Mouse (Mus musculus) urinary bladder, postnatal 25 days (tissue): ENCODE measurements around the gene Zfp385b.

Experiments
- DNase-seq: peaks from one replicate; pipeline ENCODE4 v3.0.0; 2022; ENCODE audit warnings: low spot score

The Zfp385b gene

DNA sequence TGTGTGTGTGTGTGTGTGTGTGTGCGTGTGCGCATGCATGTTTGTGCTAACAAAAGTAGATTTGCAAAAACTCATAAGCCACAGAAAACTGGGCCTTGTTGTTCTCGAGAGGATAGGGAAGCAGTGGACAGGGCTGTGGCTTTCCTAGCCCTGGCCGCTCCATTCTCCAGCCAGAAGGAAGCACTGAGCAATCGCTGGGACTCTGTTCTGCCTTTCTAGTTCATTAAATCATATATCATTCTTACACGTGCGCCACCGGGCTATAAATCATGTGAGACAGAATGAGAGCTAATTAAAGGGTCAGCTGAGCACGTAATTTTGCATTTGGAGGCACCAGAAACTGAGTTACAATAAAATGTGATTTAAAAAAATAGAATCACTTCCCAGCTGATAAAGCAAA is 29.1 kb downstream of the Zfp385b start:
- DNase-seq: no peak

DNA sequence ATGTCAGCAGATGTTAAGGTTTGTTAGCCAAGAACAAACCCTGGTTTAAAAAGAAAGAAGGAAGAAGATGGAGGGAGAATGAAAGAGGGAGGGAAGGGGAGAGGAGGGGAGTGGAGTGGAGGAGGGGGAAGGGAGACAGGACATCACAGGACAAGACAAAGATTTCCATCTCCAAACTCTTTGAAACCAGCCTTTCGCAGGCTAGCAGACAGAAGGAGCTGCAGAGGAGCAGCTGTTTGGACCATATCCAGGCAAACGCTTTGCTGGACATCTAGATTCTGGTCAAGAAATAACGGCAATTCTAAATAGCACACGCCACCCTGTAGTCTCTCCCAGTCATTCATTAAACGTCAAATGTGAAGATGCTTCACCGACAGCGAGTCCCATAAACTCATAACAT is 38.0 kb downstream of the Zfp385b start:
- DNase-seq: no peak

DNA sequence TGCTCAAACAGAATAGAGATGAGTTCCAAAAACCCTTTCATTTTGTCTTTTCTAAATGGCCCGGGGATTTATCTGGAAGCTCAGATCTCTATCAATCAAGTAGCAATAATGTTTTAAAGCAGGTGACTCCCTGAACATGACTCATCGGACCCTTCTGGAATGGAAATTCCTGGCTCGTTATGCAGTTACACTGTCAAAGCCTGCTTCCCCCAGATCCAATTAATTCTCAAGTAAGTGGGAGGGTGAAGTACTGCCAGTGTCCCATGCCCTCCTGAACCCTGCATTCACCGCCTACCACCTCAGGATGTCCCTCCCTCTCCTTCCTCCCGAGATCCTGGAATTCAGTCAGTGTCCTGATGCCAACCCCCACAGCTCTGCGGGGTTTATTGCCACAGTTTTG is 41.7 kb downstream of the Zfp385b start:
- DNase-seq: no peak

DNA sequence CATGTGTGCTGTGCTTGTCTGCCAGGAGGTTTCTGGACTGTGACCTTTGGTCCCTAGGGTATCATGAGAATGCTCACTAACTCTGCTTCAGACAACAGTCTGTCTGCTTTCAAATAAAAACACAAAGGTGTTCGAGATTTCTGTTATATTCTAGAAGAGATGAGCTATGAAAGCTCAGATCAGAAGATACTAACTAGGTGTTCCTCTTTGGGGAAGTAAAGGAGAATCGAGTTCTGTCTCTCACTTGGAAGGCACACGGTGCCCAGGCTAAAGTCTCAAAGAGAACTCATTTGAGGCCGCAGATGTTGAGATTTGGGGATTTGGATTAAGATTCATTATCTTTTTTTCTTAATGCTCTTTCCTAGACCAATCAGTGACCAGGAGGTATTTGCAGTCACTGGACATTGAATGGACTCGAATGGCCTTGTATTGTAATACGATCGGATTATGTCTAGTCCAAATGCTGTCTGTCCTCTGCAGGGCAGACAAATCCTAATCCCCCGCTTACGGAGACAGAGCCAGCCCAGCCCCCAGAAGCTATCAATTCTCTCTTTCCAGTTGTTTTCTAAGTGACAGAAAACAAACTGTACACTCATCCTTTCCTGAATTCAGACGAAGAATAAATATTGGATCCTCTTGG is 42.3 kb downstream of the Zfp385b start:
- no peak for DNase-seq

DNA sequence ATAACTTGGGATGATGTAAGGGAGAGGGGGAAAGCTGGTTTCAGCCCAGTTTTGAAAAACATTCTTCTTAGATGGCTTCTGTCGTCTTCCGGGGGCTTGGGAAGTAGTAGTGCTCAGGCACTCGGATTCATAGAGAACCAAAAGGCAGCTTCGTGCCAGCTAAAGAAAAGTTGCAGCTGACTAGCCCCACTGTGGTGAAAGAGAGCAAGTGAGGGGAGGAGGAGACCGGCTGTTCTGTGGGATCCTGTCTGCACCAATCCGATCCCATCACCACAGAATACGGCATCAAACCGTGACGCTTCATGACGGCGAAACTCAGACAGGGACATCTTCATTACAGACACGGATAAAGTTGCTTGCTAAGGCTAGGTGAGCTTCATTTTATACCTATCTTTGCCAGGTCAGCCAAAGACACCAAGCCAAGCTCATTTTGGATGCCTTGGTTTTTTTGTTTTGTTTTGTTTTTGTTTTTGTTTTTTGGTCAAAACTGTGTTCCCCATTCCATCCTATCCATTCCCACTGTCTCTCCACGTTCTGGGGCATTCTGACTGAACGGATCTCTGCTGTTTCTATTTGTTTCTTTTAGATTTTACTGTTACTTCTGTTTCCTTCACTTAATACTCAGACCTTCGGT is 44.1 kb downstream of the Zfp385b start:
- DNase-seq: no peak

DNA sequence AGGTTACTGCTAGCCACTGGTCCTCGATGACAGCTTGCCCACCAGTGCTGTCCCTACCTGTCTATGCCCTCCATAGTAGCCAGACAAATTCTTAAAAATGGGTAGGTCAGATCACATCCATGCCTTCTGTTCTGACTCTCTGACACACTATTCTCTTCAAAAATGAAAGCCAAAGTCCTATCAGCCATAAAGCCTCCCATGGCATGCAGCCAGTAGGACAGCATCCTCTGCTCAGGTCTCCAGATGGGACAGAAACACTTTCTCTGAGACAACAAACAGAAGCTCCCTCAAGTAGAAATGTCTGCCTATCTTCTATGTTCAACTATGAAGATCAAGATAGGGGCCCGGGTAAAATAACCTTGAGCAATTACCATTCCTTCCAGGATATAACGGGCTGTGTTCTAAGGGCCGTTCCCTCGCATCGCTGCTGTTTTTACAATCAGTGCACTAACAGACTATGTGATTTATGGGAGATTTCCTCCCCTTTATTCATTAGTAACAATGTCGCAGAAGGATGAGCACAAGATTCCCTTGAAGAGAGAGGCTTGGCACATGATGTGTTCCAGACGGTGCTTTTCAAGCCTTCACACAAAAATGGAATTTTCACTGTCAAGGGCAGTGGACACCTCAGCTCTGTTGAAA is 49.3 kb downstream of the Zfp385b start:
- no peak for DNase-seq

DNA sequence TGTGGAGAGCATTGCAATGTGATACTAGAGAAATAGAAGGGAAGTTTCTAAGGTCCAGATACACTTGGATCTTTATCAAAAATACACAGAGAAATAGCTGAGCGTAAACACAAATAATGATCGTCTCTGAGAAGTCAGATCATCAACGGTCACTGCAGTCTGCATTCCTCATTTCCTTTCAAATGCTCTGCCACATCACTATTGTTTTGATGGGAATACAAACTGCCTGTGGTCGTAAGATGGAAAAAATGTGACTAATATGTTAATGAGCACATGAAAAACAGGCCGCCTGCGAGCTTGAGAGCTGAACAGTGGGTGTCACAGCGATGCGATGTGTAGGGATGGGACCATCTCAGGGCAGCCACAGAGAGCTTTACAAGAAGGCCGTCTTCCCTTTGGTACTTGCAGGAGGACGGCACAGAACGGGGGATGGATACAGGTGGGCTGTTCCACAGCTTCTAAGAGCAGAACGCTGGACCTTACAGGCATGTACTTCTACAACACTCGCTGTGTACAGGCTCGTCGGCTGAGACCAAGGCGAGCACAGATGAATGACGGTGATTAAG is 51.0 kb downstream of the Zfp385b start:
- no peak for DNase-seq

DNA sequence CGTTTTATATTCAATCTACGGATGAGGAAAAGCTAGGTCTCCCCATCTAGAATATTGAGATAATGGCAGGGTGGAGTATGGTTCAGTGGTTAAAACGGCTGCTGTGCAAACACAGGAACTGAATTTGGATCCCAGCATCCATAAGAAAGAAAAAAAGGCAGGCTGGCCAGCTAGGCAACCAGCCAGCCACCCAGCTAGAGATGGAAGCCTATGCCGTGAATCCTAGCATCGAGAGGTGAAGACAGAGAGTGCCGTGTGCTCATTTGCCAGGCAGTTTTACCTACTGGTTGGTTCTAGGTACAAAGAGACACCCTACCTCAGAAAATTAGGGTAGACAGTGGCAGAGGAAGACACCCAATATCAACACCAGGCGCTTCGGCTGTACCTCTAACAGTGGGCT is 57.5 kb downstream of the Zfp385b start:
- DNase-seq: no peak

DNA sequence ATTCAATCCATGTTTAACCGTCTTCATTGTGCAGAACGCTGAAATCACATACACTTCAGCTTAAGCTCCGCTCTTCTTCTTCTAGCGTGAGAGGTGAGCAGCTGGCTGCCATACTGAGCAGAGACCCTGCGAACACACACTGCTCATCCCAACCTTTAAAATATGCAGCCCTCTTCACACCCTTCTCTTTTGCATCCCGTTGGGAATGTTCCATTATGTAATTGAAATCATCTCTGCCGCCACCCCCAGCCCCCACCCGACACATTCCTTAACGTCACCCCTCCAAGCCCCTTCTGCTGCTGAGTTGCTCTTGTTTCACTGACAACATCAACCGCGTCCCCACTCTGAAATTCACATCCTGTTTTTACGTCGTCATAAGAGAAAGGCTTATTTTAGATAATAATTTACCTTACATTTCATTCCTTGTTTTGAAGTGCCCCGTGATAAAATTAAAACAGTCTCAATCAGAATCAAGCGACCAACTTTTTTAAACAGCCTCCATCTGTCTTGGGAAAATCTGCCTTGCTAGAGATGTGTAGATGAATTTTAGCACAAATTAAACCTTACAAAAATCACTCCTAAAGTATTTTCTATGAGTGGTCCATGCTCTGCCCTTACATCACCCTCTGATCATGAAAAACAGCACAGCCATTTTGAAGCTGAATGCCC is 60.9 kb downstream of the Zfp385b start:
- DNase-seq: no peak

DNA sequence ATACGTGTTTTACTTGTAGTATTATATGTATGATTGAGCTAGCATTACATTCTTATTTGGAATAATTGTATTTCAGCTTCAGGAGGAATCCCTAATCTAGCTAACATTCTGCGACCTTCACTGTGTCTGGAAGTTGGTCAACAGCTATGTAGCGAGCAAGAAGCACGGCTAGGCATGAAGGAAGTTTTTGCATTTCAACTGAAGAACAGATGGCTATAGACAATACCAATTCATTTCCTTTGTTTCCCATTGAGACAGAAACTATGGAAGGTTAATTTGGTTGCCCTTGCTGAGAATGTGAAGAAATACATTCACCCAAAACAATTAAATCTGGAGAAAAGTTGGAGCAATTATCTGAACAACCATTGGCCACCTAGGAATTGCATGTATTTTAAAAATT is 66.9 kb downstream of the Zfp385b start:
- no peak for DNase-seq

DNA sequence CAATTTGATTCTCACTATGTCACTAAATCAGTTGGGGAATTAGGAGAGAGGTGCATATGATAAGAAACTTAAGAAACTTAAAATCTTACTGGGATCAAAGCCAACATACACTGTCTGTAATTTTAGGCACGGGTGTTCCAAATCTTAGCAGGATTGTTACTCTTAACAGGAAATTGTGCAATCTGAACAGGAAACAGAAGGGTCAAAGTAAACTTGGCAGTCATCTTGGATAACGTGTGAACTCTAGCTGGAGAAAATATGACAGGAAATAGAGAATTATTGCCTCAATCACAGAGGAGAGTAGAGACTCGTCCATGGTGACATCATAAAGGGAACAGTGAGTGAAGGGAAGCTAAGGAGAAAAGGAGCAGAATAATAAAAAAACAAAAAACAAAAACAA is 69.8 kb downstream of the Zfp385b start:
- no peak for DNase-seq

DNA sequence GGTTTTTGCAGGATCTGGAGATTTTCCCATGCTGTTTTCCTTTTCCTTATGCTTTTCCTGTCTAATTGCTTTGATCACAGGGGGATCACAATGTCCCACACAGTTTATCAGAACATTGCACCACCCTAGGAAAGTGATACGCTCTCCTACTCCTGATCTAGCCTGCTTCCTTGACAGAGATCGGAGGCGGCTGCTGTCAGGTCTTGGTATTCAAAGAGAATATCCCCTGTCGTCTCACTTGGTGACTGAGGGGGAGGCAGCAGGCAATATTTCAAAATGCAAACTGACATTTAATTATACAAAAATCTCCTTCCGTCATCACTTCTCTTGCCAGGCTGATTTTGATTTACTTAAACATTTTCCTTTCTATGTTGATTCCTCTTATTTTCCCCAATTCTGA is 73.0 kb downstream of the Zfp385b start:
- DNase-seq: no peak

DNA sequence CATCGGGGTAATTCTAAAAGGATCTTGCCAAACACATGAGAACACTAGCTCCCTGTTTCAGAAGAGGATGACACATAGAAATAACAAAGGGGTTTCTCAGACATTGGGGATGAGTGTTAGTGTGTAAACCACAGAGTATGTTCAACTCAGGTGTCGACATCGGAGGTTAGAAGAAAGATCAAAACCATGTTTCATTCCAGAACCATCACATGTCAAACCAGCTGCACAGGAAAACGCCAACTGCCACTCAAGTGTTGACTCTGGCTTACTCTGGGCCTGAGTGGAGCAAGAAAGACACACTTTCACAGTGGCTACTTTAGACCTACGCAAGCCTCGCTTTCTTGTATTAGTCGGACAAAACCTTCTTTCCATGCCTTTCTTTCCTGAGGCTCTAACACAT is 74.2 kb downstream of the Zfp385b start:
- DNase-seq: no peak

DNA sequence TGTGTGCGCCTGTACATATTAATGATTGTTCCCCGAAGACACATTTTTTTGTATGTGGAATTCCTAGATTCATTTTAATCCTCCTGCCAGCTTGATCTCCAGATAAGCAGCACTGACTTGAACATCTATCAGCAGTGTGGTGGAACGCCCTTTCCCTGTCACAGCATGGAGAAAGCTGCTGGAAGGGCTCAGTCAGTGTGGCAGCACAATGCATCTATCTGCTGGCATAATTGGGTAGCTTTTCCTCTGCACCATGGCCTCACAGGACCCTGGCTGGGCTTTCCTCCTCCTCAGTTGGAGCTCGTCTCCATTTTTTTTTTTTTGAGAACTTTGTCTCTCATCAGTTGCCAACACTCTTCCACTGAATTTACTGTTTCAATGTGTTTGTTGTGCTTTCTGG is 77.1 kb downstream of the Zfp385b start:
- no peak for DNase-seq

DNA sequence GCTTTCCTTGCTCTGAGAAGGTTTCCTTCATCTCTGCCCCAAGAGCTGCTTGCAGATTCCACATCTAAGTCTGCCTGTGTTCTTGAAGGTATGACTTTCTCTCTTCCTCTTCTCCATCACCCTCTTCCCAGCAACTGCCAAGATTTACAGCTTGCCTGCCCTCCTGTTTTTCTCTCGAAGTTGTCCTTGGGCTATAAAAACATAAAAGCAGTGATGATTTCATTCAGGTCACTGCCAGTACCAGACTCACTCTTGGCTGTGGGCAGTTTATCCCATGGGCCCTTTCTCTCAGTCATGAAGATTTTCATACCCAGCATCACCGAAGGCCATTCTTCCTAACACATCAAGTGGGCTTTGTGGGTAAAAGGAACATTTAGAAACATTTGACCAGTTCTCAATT is 89.2 kb downstream of the Zfp385b start:
- DNase-seq: no peak

DNA sequence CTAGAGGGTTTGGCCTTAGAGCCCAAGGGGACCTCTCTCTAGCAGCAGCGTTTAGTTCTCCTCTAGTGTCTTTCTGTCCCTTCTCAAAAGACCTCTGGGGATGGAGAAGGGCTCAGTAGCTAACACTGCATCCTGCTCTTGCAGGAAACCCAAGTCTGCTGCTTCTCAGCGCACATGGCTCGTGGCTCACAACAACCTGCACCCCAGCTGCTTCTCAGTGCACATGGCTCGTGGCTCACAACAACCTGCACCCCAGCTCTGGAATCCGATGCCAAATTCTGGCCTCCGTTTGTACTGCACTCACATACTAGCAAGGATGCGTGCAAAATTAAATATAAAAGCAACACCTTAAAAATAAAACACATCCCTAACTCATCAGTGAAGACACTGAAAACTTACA is 92.6 kb downstream of the Zfp385b start:
- DNase-seq: no peak

DNA sequence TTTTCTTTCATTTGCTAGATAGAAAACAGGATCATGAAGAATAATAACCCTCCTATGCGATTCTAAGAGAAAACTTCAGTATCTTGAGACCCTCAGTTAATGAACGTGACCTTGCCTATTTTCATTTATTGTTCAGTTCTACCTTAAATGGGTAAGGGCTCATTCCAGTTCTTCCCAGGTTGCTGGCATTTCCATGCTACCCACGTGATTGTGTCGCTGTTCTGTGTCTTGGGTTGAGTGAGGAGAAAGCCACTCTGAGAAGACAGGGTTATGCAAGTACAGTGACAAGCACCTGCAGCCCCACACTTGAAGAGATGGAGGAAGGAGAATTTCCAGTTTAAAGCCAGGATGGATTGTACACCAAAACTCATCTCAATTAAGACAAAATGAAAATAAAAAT is 98.6 kb downstream of the Zfp385b start:
- DNase-seq: no peak

DNA sequence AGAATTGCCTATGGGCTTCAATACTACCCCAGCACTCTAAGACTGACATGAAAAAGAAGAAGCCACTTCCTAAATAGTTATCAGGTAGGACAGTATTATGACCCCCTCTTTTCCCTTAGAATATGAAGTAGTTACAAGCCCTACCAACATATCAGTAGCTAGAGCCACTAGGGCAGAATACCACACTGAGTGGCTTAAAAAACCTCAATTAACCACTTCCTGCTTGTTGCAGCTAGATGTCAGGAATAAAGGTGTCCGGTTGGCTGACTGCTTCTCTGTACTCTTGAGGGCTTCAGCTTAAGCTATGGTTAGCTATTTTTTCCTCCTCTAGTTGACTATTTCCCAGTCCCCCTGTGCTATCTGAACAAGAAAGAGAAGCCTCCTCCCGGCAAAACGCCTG is 103.1 kb downstream of the Zfp385b start:
- no peak for DNase-seq

DNA sequence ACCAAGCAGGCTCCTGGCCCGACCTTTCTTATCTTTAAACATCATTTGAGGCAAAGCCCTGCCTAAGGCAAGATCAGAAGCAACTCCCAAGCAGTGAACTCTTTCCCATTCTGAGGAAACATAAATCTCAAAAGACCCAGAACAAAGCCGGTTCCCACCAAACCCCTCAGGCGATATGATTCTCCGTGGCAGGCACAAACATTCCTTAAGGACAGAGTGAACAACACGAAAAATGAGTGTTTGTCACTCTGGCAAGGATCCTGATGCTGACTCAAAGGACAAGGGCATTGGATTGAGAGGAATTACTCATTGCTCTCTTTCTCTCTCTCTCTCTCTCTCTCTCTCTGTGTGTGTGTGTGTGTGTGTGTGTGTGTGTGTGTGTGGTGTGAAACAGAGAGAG is 105.6 kb downstream of the Zfp385b start:
- no peak for DNase-seq

DNA sequence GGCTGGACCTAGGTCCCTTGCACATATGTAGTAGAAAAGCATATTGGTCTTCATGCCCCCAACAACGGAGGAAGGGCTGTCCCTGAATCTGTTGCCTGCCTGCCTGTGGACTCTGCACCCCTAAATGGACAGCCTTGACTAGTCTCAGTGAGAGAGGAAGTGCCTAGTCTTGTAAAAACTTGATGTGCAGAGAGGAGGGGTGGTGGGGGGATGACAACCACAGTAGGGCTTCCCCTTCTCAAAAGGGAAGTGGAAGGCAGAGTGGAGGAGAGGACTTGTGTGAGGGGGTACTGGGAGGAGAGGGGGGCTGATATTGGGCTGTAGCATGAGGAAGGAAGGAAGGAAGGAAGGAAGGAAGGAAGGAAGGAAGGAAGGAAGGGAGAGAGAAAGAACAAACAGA is 107.7 kb downstream of the Zfp385b start:
- DNase-seq: no peak

DNA sequence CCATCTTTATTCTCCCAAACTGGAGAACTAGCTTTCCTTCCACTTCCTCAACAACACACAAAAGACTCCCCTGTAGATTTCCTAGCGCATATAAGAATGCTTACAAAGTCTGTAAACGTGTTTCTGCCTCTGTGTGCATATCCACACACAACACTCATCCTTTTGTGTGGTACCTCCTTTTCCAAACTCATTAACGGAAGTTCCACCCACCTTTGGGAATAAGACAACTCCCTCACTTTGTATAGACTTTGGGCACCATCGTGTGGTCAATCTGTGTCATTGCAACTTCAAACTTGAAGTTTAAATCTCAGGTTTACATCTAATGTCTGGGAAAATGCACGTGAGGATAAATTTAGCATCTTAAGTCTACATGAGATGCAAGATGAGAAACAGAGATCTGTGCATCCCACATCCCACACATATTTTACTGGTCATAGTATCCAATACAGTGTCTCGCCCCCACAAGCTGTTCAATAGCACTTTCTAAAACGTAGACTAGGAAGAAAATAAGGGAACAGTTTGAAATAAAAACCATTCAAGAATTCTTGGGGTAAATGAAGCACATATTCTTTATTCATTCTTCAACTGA is 110.1 kb downstream of the Zfp385b start:
- peak; percentile 12 for DNase-seq

DNA sequence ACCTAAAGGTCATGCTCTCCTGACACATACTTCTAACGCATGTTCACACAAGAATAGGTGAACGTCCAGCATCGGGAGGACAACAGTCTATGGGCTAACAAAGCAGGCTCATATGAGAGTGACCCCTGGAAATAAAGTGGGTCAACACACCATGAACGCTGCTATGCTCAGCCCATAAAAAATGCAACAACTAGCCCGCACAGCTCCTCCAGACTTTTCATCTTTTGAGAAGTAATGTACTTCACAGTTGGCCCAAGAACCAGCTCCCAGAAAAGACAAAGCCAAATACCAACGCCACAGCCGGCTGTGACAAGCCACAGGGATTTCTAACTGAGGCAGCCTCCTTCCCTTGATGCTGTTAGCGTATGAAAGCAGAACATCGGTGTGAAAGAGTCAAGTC is 112.3 kb downstream of the Zfp385b start:
- no peak for DNase-seq

DNA sequence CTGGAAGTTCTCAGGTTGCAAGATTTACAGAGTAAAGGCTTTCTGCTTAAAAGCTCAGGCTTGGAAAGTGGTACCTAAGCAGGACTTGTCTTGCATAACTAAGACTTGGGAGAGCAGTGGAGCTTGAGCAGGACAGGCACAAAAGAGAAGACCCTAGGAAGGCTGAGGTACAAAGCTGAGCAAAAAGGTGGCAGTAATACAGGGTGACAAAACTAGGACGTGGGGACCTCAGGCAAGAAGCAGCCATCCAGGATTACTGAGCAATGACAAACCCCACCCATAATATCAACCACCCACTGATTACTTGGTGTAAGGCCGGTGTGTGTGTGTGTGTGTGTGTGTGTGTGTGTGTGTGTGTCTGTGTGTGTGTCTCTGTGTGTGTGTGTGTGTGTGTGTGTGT is 114.0 kb downstream of the Zfp385b start:
- DNase-seq: no peak
